Mouse (Mus musculus): Measurements from ENCODE around the gene Adcy1. TPM values are rescaled to one million over a fixed set of nuclear protein-coding genes. Genes with fewer than 3 reads are reported as not detected.

Gene Adcy1
- polyA plus RNA-seq, 1 experiment from 2014 or later: 1.2 TPM

DNA sequence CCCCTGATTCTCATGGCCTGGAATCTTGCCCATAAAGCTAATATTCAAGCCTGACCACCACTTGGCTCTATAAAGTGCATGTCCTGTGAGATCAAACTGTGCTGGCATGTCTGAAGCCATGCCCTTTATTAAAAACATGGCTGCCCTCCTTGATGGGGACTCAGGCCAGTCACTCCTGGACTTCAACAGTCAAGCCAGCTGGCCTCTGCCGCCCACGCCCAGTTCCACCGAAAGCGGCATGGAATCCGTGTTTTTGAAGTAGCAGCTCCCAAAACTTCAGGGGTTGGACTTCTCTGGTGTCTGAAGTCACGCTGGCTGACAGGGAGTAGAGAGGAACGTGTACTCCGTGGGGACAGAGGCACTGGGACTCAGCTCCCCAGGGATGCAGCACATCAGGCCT, 84.2 kb downstream of the Adcy1 start:
- DNase-seq (ENCODE audit: low spot score): no peak
- no peak overlapping the region for H3K4me3 ChIP-seq
- WGBS: 86% methylated on average over 8 of the region's 8 CpGs
- no peaks in the 10 kb centered on the region for H3K9me3 ChIP-seq (replicated peaks)
- H3K36me3 ChIP-seq: 0 out of 2 replicates have a peak, but pooled peaks cover 4% of the 10 kb centered on the region
- H3K27ac ChIP-seq (replicated peaks): peak overlapping the region; percentile 35; the same call in 1 of the 2 replicates
- no peaks in the 10 kb centered on the region for H3K27me3 ChIP-seq (ENCODE audit: low read depth, poor library complexity, severe bottlenecking)
- H3K4me1 ChIP-seq: no peaks in the 10 kb centered on the region; the same call in 1 of the 2 replicates

DNA sequence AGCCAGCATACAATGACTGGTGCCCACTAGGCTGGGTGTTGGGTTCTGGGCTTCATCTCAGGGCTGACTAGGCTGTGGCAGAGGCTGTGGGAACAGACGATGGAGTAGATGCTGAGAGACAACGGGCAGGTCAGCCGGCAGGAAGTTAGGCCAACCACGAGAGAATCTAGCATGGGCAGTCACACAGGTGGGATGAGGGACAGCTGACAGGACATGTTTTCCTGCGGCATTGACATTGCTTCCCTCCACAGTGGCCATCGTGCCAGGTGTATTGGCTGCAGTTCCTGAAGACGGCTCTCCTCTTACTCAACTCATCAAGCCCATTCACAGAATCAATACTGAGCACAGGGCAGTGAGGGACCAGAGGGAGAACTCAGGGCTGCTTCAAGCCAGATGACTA, 84.7 kb downstream of the Adcy1 start:
- H3K27ac ChIP-seq (replicated peaks): peak overlapping the region; percentile 35; the same call in 1 of the 2 replicates
- no peaks in the 10 kb centered on the region; the same call in 1 of the 2 replicates for H3K4me1 ChIP-seq
- no peak overlapping the region for H3K4me3 ChIP-seq
- no peak for DNase-seq (ENCODE audit: low spot score)
- 0 out of 2 replicates have a peak, but pooled peaks cover 4% of the 10 kb centered on the region for H3K36me3 ChIP-seq
- H3K27me3 ChIP-seq (ENCODE audit: low read depth, poor library complexity, severe bottlenecking): no peaks in the 10 kb centered on the region
- 86% methylated on average over 7 of the region's 7 CpGs for WGBS
- H3K9me3 ChIP-seq (replicated peaks): no peaks in the 10 kb centered on the region

DNA sequence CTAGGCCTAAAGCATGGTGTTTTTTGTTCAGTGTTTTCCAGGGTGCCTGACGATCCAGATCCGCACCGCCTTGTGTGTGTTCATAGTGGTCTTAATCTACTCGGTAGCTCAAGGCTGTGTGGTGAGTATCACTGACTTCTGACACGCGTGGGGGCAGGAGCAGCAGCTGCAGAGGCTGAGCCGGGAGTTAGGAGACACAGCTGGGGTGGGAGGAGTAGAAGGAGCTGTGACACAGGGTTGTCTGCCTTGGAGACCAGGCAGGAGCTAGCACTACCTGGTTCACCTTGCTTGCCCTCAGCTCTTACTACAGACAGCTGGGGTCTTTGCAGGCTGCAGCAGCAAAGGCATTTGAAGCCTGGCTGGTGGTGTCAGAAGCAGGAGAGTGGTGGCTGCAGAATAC, 86.2 kb downstream of the Adcy1 start:
- Histone ChIP-seq H3K4me1 (no peaks in the 10 kb centered on the region; the same call in 1 of the 2 replicates), H3K27me3 (ENCODE audit: low read depth, poor library complexity, severe bottlenecking) (no peaks in the 10 kb centered on the region), H3K9me3 (replicated peaks) (no peaks in the 10 kb centered on the region), H3K36me3 (0 out of 2 replicates have a peak, but pooled peaks cover 4% of the 10 kb centered on the region), H3K27ac (replicated peaks) (no peak overlapping the region; the same call in 1 of the 2 replicates), H3K4me3 (no peak overlapping the region)
- WGBS: 71% methylated on average over 7 of the region's 7 CpGs
- no peak for DNase-seq (ENCODE audit: low spot score)

DNA sequence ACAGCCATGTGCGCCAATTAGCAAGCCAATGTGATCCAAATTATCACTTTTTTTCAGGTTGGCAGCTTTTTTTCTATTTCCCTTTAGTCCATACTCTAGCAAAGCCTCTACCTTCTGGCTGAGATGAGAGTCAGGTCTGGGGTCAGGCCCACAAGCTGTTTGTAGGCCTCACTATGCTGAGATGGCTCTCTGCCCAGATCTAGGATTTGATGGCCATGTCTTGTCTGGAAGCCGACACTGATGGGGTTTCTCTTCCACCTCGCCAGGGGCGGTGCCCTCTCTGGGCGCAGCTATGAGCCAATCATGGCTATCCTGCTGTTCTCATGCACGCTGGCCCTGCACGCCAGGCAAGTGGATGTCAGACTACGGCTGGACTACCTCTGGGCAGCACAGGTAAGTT, 87.2 kb downstream of the Adcy1 start:
- Histone ChIP-seq H3K4me1 (no peaks in the 10 kb centered on the region; the same call in 1 of the 2 replicates), H3K4me3 (no peak overlapping the region), H3K27me3 (ENCODE audit: low read depth, poor library complexity, severe bottlenecking) (no peaks in the 10 kb centered on the region), H3K27ac (replicated peaks) (no peak overlapping the region), H3K36me3 (0 out of 2 replicates have a peak, but pooled peaks cover 4% of the 10 kb centered on the region), H3K9me3 (replicated peaks) (no peaks in the 10 kb centered on the region)
- WGBS: 95% methylated on average over 8 of the region's 8 CpGs
- DNase-seq (ENCODE audit: low spot score): no peak

DNA sequence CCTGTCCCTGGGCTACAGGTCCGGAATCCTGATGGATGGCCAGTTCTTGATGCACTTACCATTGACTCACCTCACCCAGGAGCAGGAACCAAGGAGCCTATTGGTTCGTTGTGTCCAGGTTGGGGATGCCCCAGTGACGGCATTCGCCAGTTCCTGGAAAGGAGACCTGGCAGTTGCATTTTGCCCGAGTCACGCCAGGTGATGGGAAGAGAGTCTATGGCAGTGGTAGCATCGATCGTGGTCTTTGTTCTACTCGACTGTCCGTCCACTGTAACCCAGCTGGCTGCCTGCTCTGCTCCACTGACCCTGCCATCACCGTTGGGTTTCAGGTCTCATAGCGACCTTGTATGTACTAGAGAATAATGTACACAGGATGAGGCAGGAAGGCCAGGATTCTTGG, 89.1 kb downstream of the Adcy1 start:
- Histone ChIP-seq H3K27me3 (ENCODE audit: low read depth, poor library complexity, severe bottlenecking) (no peaks in the 10 kb centered on the region), H3K36me3 (0 out of 2 replicates have a peak, but pooled peaks cover 4% of the 10 kb centered on the region), H3K4me1 (no peaks in the 10 kb centered on the region; the same call in 1 of the 2 replicates), H3K4me3 (no peak overlapping the region), H3K27ac (replicated peaks) (no peak overlapping the region), H3K9me3 (replicated peaks) (no peaks in the 10 kb centered on the region)
- WGBS: 92% methylated on average over 12 of the region's 12 CpGs
- no peak for DNase-seq (ENCODE audit: low spot score)

DNA sequence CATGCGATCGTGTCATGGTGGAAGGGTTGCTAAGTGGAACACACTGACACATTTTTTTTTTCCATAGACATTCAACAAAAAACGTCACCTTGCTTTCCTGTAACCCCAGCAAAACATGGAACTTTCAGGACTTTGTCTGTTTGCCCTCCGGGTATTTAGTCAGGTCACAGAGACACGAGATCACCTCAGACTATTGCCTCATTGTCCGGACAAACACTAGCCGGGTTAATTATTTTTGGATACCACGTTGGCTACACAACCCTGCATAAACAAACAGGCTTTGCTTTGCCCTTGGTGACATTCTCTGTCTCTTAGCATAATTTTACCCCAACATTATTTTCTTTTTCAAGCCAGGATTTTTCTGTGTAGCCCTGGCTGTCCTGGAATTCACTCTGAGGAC, 89.8 kb downstream of the Adcy1 start:
- WGBS: 89% methylated on average over 8 of the region's 8 CpGs
- no peak for DNase-seq (ENCODE audit: low spot score)
- Histone ChIP-seq H3K4me1 (no peaks in the 10 kb centered on the region; the same call in 1 of the 2 replicates), H3K27ac (replicated peaks) (no peak overlapping the region), H3K36me3 (0 out of 2 replicates have a peak, but pooled peaks cover 4% of the 10 kb centered on the region), H3K4me3 (no peak overlapping the region), H3K9me3 (replicated peaks) (no peaks in the 10 kb centered on the region), H3K27me3 (ENCODE audit: low read depth, poor library complexity, severe bottlenecking) (no peaks in the 10 kb centered on the region)

DNA sequence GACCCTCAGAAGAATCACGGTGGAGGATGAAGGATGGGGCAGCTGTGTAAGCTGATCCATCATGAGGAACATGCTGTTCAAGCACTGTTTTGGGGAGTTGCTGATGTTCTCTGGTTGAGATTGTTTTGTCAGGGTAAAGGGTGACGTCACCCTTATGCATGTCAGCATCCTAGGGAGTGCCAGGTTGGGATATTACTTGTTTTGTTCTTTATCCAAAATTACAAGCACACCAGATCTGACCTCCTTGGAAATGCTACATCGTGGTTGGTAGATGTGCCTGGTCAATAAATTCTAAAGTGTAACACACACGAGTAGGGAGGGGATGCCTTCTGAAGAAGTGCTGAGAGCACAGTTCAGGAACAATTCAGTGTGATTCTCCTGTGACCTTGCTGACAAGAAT, 93.1 kb downstream of the Adcy1 start:
- Histone ChIP-seq H3K27ac (replicated peaks) (no peak overlapping the region), H3K4me1 (peaks cover 17% of the 10 kb centered on the region), H3K9me3 (replicated peaks) (no peaks in the 10 kb centered on the region), H3K4me3 (no peak overlapping the region), H3K36me3 (peaks cover 3% of the 10 kb centered on the region; the same call in 1 of the 2 replicates), H3K27me3 (ENCODE audit: low read depth, poor library complexity, severe bottlenecking) (no peaks in the 10 kb centered on the region)
- 83% methylated on average over 4 of the region's 4 CpGs for WGBS
- DNase-seq (ENCODE audit: low spot score): no peak

DNA sequence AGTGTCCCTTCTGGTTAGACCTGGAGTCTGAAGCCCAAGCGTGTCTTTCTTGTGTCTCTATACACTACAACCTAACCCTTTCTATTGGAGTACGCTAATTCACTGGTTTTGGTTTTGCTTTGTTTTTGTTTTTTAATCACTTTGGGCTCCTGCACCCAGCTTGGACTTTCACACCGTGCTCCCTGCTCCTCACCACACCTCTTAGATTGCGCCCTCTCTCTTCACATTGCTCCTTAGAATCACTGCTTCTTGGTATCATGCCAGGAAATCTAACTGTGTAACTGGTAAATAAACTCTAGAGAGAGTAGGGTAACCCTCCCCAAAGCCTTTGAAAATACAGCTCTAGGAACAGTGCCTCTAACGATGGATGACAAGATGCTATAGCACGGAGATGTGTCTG, 94.9 kb downstream of the Adcy1 start:
- Histone ChIP-seq H3K27ac (replicated peaks) (no peak overlapping the region), H3K27me3 (ENCODE audit: low read depth, poor library complexity, severe bottlenecking) (no peaks in the 10 kb centered on the region), H3K36me3 (peaks cover 3% of the 10 kb centered on the region; the same call in 1 of the 2 replicates), H3K4me1 (peaks cover 18% of the 10 kb centered on the region), H3K4me3 (no peak overlapping the region), H3K9me3 (replicated peaks) (no peaks in the 10 kb centered on the region)
- 82% methylated on average over 6 of the region's 6 CpGs for WGBS
- DNase-seq (ENCODE audit: low spot score): no peak

DNA sequence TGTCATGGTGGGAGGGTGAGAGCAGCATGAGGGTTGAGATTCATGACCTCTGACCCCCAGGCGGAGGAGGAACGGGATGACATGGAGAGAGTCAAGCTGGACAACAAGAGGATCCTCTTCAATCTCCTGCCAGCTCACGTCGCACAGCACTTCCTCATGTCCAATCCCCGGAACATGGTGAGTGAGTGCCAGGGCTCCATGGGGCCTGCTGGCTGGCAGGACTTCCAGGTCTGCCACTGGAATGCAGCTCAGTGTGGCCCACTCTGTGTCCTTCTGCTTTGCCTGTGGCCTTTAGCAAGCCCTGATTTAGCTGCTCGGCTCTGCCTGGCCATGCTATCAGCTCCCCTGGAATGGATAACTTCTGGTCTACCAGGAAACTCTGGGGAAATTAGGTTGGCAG, 96.9 kb downstream of the Adcy1 start:
- no peak overlapping the region for H3K4me3 ChIP-seq
- no peak for DNase-seq (ENCODE audit: low spot score)
- peaks cover 3% of the 10 kb centered on the region; the same call in 1 of the 2 replicates for H3K36me3 ChIP-seq
- 77% methylated on average over 6 of the region's 6 CpGs for WGBS
- peaks cover 24% of the 10 kb centered on the region for H3K4me1 ChIP-seq
- H3K27ac ChIP-seq (replicated peaks): peak overlapping the region; percentile 85
- H3K27me3 ChIP-seq (ENCODE audit: low read depth, poor library complexity, severe bottlenecking): no peaks in the 10 kb centered on the region
- H3K9me3 ChIP-seq (replicated peaks): no peaks in the 10 kb centered on the region

DNA sequence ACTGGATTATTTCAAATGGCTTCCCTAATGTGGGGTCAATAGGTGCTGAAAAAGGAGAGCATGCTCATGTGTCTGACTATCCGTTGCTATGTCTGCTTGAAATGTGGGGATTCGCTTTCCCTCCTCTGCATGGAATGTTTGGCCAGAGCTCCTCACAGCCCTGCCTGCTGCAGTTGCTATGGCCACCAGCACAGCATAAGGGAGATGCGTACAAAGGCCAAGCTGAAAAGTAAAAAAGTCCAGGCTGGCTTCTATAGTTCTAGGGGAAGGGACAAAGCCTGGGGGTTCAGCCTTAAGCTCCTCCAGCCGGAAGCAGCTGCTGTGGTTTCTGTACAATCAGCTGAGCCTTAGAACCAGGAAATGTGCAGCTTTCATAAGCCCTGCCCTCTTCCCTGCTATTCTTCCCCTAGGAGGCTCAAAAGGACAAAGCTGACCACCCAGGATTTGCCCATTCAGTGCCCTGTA, 97.4 kb downstream of the Adcy1 start:
- H3K4me1 ChIP-seq: peaks cover 24% of the 10 kb centered on the region
- H3K27ac ChIP-seq (replicated peaks): peak overlapping the region; percentile 85
- peaks cover 3% of the 10 kb centered on the region; the same call in 1 of the 2 replicates for H3K36me3 ChIP-seq
- H3K4me3 ChIP-seq: no peak overlapping the region
- peak; percentile 41 for DNase-seq (ENCODE audit: low spot score)
- no peaks in the 10 kb centered on the region for H3K27me3 ChIP-seq (ENCODE audit: low read depth, poor library complexity, severe bottlenecking)
- 34% methylated on average over 4 of the region's 4 CpGs for WGBS
- no peaks in the 10 kb centered on the region for H3K9me3 ChIP-seq (replicated peaks)

DNA sequence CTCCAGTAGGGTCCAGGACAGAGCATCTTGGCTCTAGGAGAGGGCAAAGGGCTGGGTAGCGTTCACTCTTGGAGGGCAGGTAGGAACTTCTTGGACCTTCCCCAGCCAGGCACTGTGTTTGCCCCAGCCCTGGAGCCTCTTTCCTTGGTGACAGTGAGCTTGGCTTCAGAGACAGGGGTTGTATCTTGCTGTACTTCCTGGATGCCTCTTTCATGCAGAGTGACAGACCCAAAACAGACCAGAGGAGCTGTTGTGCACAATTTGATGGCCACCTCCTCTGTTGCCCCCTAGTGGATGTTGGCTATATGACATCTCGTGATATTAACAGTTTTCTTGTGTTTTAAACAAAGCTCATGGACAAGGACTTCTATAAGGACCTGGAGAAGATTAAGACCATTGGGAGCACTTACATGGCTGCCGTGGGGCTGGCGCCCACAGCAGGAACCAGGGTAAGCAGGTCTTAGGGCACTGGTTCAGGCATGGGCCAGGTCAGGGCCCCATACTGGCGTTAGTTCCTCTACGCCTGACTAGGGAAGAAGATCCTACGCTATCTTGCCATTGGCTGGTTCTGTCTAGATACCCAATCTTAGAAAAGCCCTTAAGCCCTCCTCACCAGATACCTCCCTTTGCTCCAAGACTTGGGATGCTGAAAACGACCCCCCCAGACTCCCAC, 98.3 kb downstream of the Adcy1 start:
- 77% methylated on average over 8 of the region's 8 CpGs for WGBS
- DNase-seq (ENCODE audit: low spot score): peak; percentile 30
- H3K4me3 ChIP-seq: no peak overlapping the region
- H3K27me3 ChIP-seq (ENCODE audit: low read depth, poor library complexity, severe bottlenecking): no peaks in the 10 kb centered on the region
- peak overlapping the region; percentile 85 for H3K27ac ChIP-seq (replicated peaks)
- H3K36me3 ChIP-seq: peaks cover 3% of the 10 kb centered on the region; the same call in 1 of the 2 replicates
- H3K9me3 ChIP-seq (replicated peaks): no peaks in the 10 kb centered on the region
- peaks cover 24% of the 10 kb centered on the region for H3K4me1 ChIP-seq

DNA sequence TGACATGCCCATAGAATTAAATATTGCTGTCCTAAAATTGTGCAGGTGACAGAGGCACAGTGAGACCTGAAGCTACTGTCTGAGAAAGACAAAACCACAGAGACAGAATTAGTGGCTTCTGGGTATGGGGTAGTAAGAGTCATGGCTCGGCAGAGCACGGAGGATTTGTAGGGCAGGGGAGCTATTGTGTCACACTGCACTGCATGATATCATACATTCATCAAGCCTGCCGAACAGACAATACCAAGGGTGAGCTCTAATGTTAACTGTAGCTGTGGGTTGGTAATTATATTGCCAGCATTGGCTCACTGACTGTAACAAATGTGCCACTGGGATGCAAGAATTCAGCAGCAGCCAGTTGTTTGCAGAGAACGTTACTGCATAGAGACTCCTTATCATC, 101.1 kb downstream of the Adcy1 start:
- 77% methylated on average over 4 of the region's 4 CpGs for WGBS
- peaks cover 24% of the 10 kb centered on the region for H3K4me1 ChIP-seq
- no peak overlapping the region for H3K27ac ChIP-seq (replicated peaks)
- H3K4me3 ChIP-seq: no peak overlapping the region
- no peaks in the 10 kb centered on the region for H3K27me3 ChIP-seq (ENCODE audit: low read depth, poor library complexity, severe bottlenecking)
- no peaks in the 10 kb centered on the region for H3K9me3 ChIP-seq (replicated peaks)
- H3K36me3 ChIP-seq: peaks cover 3% of the 10 kb centered on the region; the same call in 1 of the 2 replicates
- DNase-seq (ENCODE audit: low spot score): no peak

DNA sequence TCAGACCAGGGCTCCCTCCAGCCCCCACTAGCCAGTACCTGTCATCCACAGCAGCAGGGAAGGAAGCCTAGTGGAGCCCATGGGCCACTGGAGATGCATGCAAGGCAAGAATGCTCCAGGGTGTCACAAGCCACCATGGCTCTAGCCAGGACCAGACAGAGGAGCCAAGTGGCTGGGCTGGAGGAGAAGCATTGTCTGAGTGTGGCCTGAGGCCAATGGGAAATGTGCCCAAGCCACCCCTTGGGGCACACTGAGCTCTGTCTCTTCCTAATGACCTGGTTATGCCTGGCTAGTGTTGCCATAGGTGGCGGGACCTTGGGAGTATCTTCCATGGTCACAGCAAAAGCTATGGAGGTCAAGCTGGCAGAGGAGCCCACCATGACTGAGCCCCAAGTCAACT, 106.4 kb downstream of the Adcy1 start:
- H3K4me1 ChIP-seq: no peaks in the 10 kb centered on the region
- no peak overlapping the region for H3K4me3 ChIP-seq
- H3K36me3 ChIP-seq: peaks cover 11% of the 10 kb centered on the region
- WGBS: 88% methylated on average over 1 of the region's 1 CpGs
- no peak for DNase-seq (ENCODE audit: low spot score)
- no peaks in the 10 kb centered on the region for H3K9me3 ChIP-seq (replicated peaks)
- no peak overlapping the region for H3K27ac ChIP-seq (replicated peaks)
- H3K27me3 ChIP-seq (ENCODE audit: low read depth, poor library complexity, severe bottlenecking): no peaks in the 10 kb centered on the region
